Mouse (Mus musculus): ENCODE measurements around the gene Cit.

Gene Cit

GRCm38 (mm10) chr5:116013821-116014220 lies 168.7 kb downstream of the Cit start:
- DNase-seq, result no peak

GRCm38 (mm10) chr5:116014237-116014636 lies 169.2 kb downstream of the Cit start:
- DNase-seq, result no peak

- DNase-seq, result no peak
Measured at GRCm38 (mm10) chr5:116016542-116016941, 171.5 kb downstream of the Cit start.

GRCm38 (mm10) chr5:116017391-116017790 lies 172.3 kb downstream of the Cit start:
- DNase-seq, result no peak

- DNase-seq, result no peak
Measured at GRCm38 (mm10) chr5:116018196-116018595, 173.1 kb downstream of the Cit start.

- peak; percentile 71 to 81 for DNase-seq
Measured at GRCm38 (mm10) chr5:116018784-116019183, 173.7 kb downstream of the Cit start.

GRCm38 (mm10) chr5:116019371-116019770 lies 174.3 kb downstream of the Cit start:
- DNase-seq, result peak in 1 of 2 experiments; percentile 48

GRCm38 (mm10) chr5:116021552-116021951 lies 176.5 kb downstream of the Cit start:
- DNase-seq, result no peak

GRCm38 (mm10) chr5:116022131-116022530 lies 177.1 kb downstream of the Cit start:
- no peak for DNase-seq

- no peak for DNase-seq
Measured at GRCm38 (mm10) chr5:116022658-116023200, 177.7 kb downstream of the Cit start.

- peak; percentile 36 to 60 for DNase-seq
Measured at GRCm38 (mm10) chr5:116023251-116023661, 178.2 kb downstream of the Cit start.

- DNase-seq, result no peak
Measured at GRCm38 (mm10) chr5:116023821-116024284, 178.8 kb downstream of the Cit start.

GRCm38 (mm10) chr5:116024327-116024739 lies 179.3 kb downstream of the Cit start, which contains the start of gene Prkab1:
Gene Prkab1, minus strand, starts transcription at chr5:116024508.
- DNase-seq, result peak; percentile 92 to 96

- DNase-seq, result no peak
Measured at GRCm38 (mm10) chr5:116026107-116026506, 181.0 kb downstream of the Cit start.

- DNase-seq, result no peak
Measured at GRCm38 (mm10) chr5:116026561-116026960, 181.5 kb downstream of the Cit start.

GRCm38 (mm10) chr5:116029071-116029470 lies 184.0 kb downstream of the Cit start:
- DNase-seq, result no peak

- DNase-seq, result no peak
Measured at GRCm38 (mm10) chr5:116030566-116031189, 185.6 kb downstream of the Cit start.

GRCm38 (mm10) chr5:116031190-116031577 lies 186.1 kb downstream of the Cit start:
- DNase-seq, result peak; percentile 79 to 80

GRCm38 (mm10) chr5:116036465-116036864 lies 191.4 kb downstream of the Cit start:
- DNase-seq, result no peak

GRCm38 (mm10) chr5:116037731-116038130 lies 192.7 kb downstream of the Cit start:
- DNase-seq, result no peak

- DNase-seq, result no peak
Measured at GRCm38 (mm10) chr5:116039706-116040105, 194.6 kb downstream of the Cit start.

GRCm38 (mm10) chr5:116042241-116042640 lies 197.2 kb downstream of the Cit start:
- no peak for DNase-seq

GRCm38 (mm10) chr5:116045581-116045980 lies 200.5 kb downstream of the Cit start:
- no peak for DNase-seq

GRCm38 (mm10) chr5:116046246-116046645 lies 201.2 kb downstream of the Cit start:
- DNase-seq, result no peak

- no peak for DNase-seq
Measured at GRCm38 (mm10) chr5:116048321-116048720, 203.2 kb downstream of the Cit start.

All from kidney, postnatal 4 days (tissue).